Mouse (Mus musculus): ENCODE data around the gene 5830473C10Rik. TPM values are rescaled to one million over a fixed set of nuclear protein-coding genes. Genes with fewer than 3 reads are reported as not detected.

Gene 5830473C10Rik
- polyA plus RNA-seq, 1 experiment, result not detected

DNA sequence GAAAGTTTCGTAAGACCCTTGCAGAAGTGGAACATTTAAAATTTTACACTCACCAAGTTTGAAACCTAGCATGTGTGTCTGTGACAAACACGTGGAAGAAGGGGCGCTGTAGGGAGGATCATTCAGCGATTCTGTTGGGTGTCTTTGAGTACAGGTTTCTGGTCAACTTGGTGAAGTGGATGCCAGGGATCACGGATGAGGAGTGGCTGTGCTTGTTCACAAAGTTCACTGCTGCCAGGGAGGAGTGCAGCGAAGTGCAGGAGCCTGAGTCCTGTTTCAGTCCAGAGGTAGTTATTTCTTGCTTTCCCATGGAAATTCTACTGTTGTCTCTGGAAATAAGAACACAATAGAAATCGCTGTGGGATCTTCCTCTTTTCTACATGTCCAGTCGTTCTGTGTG, 9.7 kb upstream of the 5830473C10Rik start:
- H3K27me3 ChIP-seq (ENCODE audit: control insufficient read depth, insufficient read depth, insufficient read length), result peaks cover 26% of the 10 kb centered on the region
- H3K79me2 ChIP-seq (ENCODE audit: control insufficient read depth, insufficient read depth), result no peaks in the 10 kb centered on the region
- no peak overlapping the region for H3ac ChIP-seq (ENCODE audit: control insufficient read depth, insufficient read length)
- no peak overlapping the region for H3K4me2 ChIP-seq (ENCODE audit: low read depth)
- TF ChIP-seq USF1 (IDR thresholded peaks at IDR 0.05; ENCODE audit: low read depth), result no peak
- TF ChIP-seq TCF12 (IDR thresholded peaks at IDR 0.05; ENCODE audit: insufficient read depth, poor library complexity, severe bottlenecking), result no peak
- TF ChIP-seq REST (IDR thresholded peaks at IDR 0.05; ENCODE audit: insufficient read depth, insufficient read length), result no peak
- TF ChIP-seq POLR2AphosphoS2 (IDR thresholded peaks at IDR 0.05; ENCODE audit: insufficient read length, low read depth), result no peak
- TF ChIP-seq CEBPB (IDR thresholded peaks at IDR 0.05; ENCODE audit: insufficient read depth, poor library complexity, severe bottlenecking), result no peak
- no peak for TF ChIP-seq MYOG (IDR thresholded peaks at IDR 0.05; ENCODE audit: control insufficient read depth in 1 of 3, insufficient read depth in 1 of 3, insufficient read length in 2 of 3, low read depth in 2 of 3)
- no peak for TF ChIP-seq MYOD1 (IDR thresholded peaks at IDR 0.05; ENCODE audit: control insufficient read depth in 1 of 3, insufficient read length in 2 of 3, low read depth in 2 of 3)
- no peak for TF ChIP-seq POLR2A (IDR thresholded peaks at IDR 0.05; ENCODE audit: insufficient read length, low read depth)
- no peak for TF ChIP-seq TCF3 (IDR thresholded peaks at IDR 0.05; ENCODE audit: insufficient read length, low read depth)
- H3K4me3 ChIP-seq, result no peak overlapping the region
- H3K36me3 ChIP-seq (ENCODE audit: control insufficient read depth, insufficient read depth), result no peaks in the 10 kb centered on the region

DNA sequence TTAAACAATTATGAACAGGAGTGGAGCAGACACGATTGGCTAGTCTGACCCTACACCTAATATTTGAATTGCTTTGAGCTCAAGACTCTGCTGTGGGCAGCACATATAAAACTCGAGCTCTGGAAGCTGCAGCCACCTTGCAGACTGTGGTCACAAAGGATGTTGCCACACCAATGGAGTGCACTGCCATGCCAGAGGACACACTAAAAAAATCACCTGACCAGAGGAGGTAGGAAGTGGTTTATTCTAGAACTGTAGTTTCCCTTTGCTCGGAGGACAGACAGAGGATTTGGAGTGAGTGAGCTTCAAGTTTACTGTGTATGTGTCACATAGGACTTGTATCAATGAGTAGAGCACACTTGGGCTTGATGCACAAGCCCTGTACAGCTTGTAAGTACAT, 4.9 kb upstream of the 5830473C10Rik start:
- no peak overlapping the region for H3K4me3 ChIP-seq
- peaks cover 37% of the 10 kb centered on the region for H3K27me3 ChIP-seq (ENCODE audit: control insufficient read depth, insufficient read depth, insufficient read length)
- H3ac ChIP-seq (ENCODE audit: control insufficient read depth, insufficient read length), result no peak overlapping the region
- H3K4me2 ChIP-seq (ENCODE audit: low read depth), result no peak overlapping the region
- no peak for TF ChIP-seq TCF12 (IDR thresholded peaks at IDR 0.05; ENCODE audit: insufficient read depth, poor library complexity, severe bottlenecking)
- TF ChIP-seq E2F4 (IDR thresholded peaks at IDR 0.05; ENCODE audit: insufficient read depth), result no peak
- TF ChIP-seq MYOG (IDR thresholded peaks at IDR 0.05; ENCODE audit: control insufficient read depth in 1 of 3, insufficient read depth in 1 of 3, insufficient read length in 2 of 3, low read depth in 2 of 3), result no peak
- TF ChIP-seq SRF (IDR thresholded peaks at IDR 0.05; ENCODE audit: control insufficient read depth, insufficient read length, low read depth), result no peak
- TF ChIP-seq TCF3 (IDR thresholded peaks at IDR 0.05; ENCODE audit: insufficient read length, low read depth), result no peak
- TF ChIP-seq REST (IDR thresholded peaks at IDR 0.05; ENCODE audit: insufficient read depth, insufficient read length), result no peak
- no peak for TF ChIP-seq POLR2A (IDR thresholded peaks at IDR 0.05; ENCODE audit: insufficient read length, low read depth)
- TF ChIP-seq CEBPB (IDR thresholded peaks at IDR 0.05; ENCODE audit: insufficient read depth, poor library complexity, severe bottlenecking), result no peak
- TF ChIP-seq USF1 (IDR thresholded peaks at IDR 0.05; ENCODE audit: low read depth), result no peak
- TF ChIP-seq MYOD1 (IDR thresholded peaks at IDR 0.05; ENCODE audit: control insufficient read depth in 1 of 3, insufficient read length in 2 of 3, low read depth in 2 of 3), result no peak
- no peaks in the 10 kb centered on the region for H3K79me2 ChIP-seq (ENCODE audit: control insufficient read depth, insufficient read depth)
- no peaks in the 10 kb centered on the region for H3K36me3 ChIP-seq (ENCODE audit: control insufficient read depth, insufficient read depth)

DNA sequence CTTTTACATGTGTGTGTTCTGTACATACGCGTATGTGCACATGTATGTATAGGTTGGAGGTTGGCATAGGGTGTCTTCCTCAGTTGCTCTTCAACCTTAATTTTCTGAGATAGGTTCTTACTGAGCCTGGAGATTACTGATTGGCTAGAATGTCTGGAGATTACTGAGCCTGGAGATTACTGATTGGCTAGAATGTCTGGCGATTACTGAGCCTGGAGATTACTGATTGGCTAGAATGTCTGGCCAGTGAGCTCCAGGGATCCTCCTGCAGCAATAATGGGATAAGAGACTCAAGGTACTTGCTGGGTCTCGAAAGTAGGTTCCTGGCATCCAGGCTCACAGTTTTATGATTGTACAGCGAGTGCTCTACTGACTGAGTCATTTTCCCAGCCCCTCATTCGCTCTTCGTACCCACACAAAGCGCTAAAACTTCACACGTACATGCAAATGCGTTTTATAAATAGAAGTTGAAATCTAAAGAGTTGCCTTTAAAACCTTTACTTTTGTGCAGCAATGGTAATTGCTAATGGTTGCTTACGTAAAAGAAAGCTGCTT, 891 bp downstream of the 5830473C10Rik start:
- Histone ChIP-seq H3ac (ENCODE audit: control insufficient read depth, insufficient read length) (no peak overlapping the region), H3K27me3 (ENCODE audit: control insufficient read depth, insufficient read depth, insufficient read length) (peaks cover 9% of the 10 kb centered on the region), H3K79me2 (ENCODE audit: control insufficient read depth, insufficient read depth) (no peaks in the 10 kb centered on the region), H3K4me3 (no peak overlapping the region), H3K36me3 (ENCODE audit: control insufficient read depth, insufficient read depth) (no peaks in the 10 kb centered on the region), H3K4me2 (ENCODE audit: low read depth) (no peak overlapping the region)
- no peak for TF ChIP-seq MYOD1 (IDR thresholded peaks at IDR 0.05; ENCODE audit: control insufficient read depth in 1 of 3, insufficient read length in 2 of 3, low read depth in 2 of 3)
- TF ChIP-seq TCF12 (IDR thresholded peaks at IDR 0.05; ENCODE audit: insufficient read depth, poor library complexity, severe bottlenecking), result no peak
- TF ChIP-seq SRF (IDR thresholded peaks at IDR 0.05; ENCODE audit: control insufficient read depth, insufficient read length, low read depth), result no peak
- TF ChIP-seq POLR2A (IDR thresholded peaks at IDR 0.05; ENCODE audit: insufficient read length, low read depth), result no peak
- no peak for TF ChIP-seq REST (IDR thresholded peaks at IDR 0.05; ENCODE audit: insufficient read depth, insufficient read length)
- TF ChIP-seq USF1 (IDR thresholded peaks at IDR 0.05; ENCODE audit: low read depth), result no peak
- TF ChIP-seq POLR2AphosphoS2 (IDR thresholded peaks at IDR 0.05; ENCODE audit: insufficient read length, low read depth), result no peak
- no peak for TF ChIP-seq CEBPB (IDR thresholded peaks at IDR 0.05; ENCODE audit: insufficient read depth, poor library complexity, severe bottlenecking)

DNA sequence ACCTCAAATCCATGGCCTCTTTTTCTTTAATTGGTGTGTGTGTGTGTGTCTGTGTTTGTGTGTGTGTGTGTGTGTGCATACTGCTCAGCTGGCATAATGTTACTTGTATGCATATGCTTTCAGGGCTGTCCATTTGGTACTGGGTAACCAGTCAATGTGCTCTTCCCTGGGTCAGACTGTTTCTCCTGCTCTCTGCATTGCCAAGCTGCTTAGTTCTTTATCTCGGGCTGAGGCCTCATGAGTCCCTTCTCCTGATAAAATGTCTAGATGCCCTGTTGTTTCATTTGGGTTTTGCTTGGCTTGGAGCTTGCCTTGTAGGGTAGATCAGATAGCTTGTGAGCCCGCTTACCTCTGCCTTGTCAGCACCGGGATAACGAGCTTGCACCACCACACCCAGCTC, 2.0 kb downstream of the 5830473C10Rik start:
- H3K79me2 ChIP-seq (ENCODE audit: control insufficient read depth, insufficient read depth), result no peaks in the 10 kb centered on the region
- no peak overlapping the region for H3ac ChIP-seq (ENCODE audit: control insufficient read depth, insufficient read length)
- no peak overlapping the region for H3K4me3 ChIP-seq
- no peaks in the 10 kb centered on the region for H3K36me3 ChIP-seq (ENCODE audit: control insufficient read depth, insufficient read depth)
- no peak overlapping the region for H3K4me2 ChIP-seq (ENCODE audit: low read depth)
- no peak for TF ChIP-seq SRF (IDR thresholded peaks at IDR 0.05; ENCODE audit: control insufficient read depth, insufficient read length, low read depth)
- no peak for TF ChIP-seq TCF3 (IDR thresholded peaks at IDR 0.05; ENCODE audit: insufficient read length, low read depth)
- no peak for TF ChIP-seq MAX (IDR thresholded peaks at IDR 0.05; ENCODE audit: low read depth)
- TF ChIP-seq POLR2A (IDR thresholded peaks at IDR 0.05; ENCODE audit: insufficient read length, low read depth), result no peak
- no peak for TF ChIP-seq POLR2AphosphoS2 (IDR thresholded peaks at IDR 0.05; ENCODE audit: insufficient read length, low read depth)
- no peak for TF ChIP-seq MYOD1 (IDR thresholded peaks at IDR 0.05; ENCODE audit: control insufficient read depth in 1 of 3, insufficient read length in 2 of 3, low read depth in 2 of 3)
- TF ChIP-seq CEBPB (IDR thresholded peaks at IDR 0.05; ENCODE audit: insufficient read depth, poor library complexity, severe bottlenecking), result no peak
- no peak for TF ChIP-seq E2F4 (IDR thresholded peaks at IDR 0.05; ENCODE audit: insufficient read depth)
- no peak for TF ChIP-seq USF1 (IDR thresholded peaks at IDR 0.05; ENCODE audit: low read depth)
- no peak for TF ChIP-seq REST (IDR thresholded peaks at IDR 0.05; ENCODE audit: insufficient read depth, insufficient read length)
- no peak for TF ChIP-seq TCF12 (IDR thresholded peaks at IDR 0.05; ENCODE audit: insufficient read depth, poor library complexity, severe bottlenecking)
- no peak for TF ChIP-seq MYOG (IDR thresholded peaks at IDR 0.05; ENCODE audit: control insufficient read depth in 1 of 3, insufficient read depth in 1 of 3, insufficient read length in 2 of 3, low read depth in 2 of 3)
- H3K27me3 ChIP-seq (ENCODE audit: control insufficient read depth, insufficient read depth, insufficient read length), result peaks cover 19% of the 10 kb centered on the region
